Mouse (Mus musculus) heart, postnatal 0 days (tissue): ENCODE measurements at regions not wholly inside any gene's neighbourhood (a gene's known extent, or its start where the extent isn't known, plus 50 kb on each side); places are given as distances from the start of the nearest gene placed in this dataset.
"Not testable (repeated sequence)": the region's sequence is repeated elsewhere in the genome, so short reads cannot be mapped to it uniquely, and the experiment has no call there.

Experiments used
- ATAC-seq: fragments of 200-750 bp; cut with Nextera tagmentation; 2 replicates; pipeline ENCODE4 v1.8.0; 2017; ENCODE audit warnings: low read depth, moderate number of reproducible peaks, moderate library complexity; ENCODE audit not compliant: insufficient read depth
- DNase-seq: peaks from one replicate; pipeline ENCODE4 v3.0.0-alpha.2; 2016; ENCODE audit warnings: low spot score
- H3K27ac ChIP-seq: fragments of 300-500 bp; sonication (generic); 2 replicates; pipeline ENCODE4 v1.5.1; 2014; ENCODE audit warnings: low read depth, mild to moderate bottlenecking
- H3K27me3 ChIP-seq: fragments of 300-500 bp; sonication (generic); 2 replicates; pipeline ENCODE4 v1.6.1; 2014; ENCODE audit warnings: low read length, mixed read lengths; ENCODE audit not compliant: control insufficient read depth, insufficient read depth
- H3K36me3 ChIP-seq: fragments of 300-500 bp; sonication (generic); replicated peaks from 2 replicates; pipeline ENCODE4 v1.6.1; 2014; ENCODE audit warnings: low read length, mixed read lengths; ENCODE audit not compliant: control insufficient read depth, insufficient read depth
- H3K4me1 ChIP-seq: fragments of 300-500 bp; sonication (generic); 2 replicates; pipeline ENCODE4 v1.6.1; 2014; ENCODE audit warnings: antibody characterized with exemption; ENCODE audit not compliant: control insufficient read depth, insufficient read depth
- H3K4me2 ChIP-seq: fragments of 300-500 bp; sonication (generic); 2 replicates; pipeline ENCODE4 v1.6.1; 2014; ENCODE audit warnings: low read depth, mild to moderate bottlenecking, low read length, moderate library complexity
- H3K4me3 ChIP-seq: fragments of 300-500 bp; sonication (generic); 2 replicates; pipeline ENCODE4 v1.5.1; 2014; ENCODE audit warnings: low read depth, low read length
- H3K9ac ChIP-seq: fragments of 300-500 bp; sonication (generic); replicated peaks from 2 replicates; pipeline ENCODE4 v1.6.1; 2014; ENCODE audit warnings: low read depth, low read length, mixed read lengths
- H3K9me3 ChIP-seq: fragments of 300-500 bp; sonication (generic); replicated peaks from 2 replicates; pipeline ENCODE4 v1.6.1; 2016; ENCODE audit warnings: low read length; ENCODE audit not compliant: control insufficient read depth
- CTCF ChIP-seq: IDR thresholded peaks from 2 replicates; pipeline ENCODE4 v1.5.1; 2016; ENCODE audit warnings: antibody characterized with exemption, control low read depth, low read depth
- EP300 ChIP-seq: IDR thresholded peaks from 2 replicates; pipeline ENCODE4 v1.6.1; 2016; ENCODE audit warnings: antibody characterized with exemption, low read depth
- WGBS: fragments of 180-500 bp; shearing (Covaris S2); extraction: QIAGEN DNeasy Blood & Tissue Kit; methylation state at CpG from one replicate; pipeline ENCODE4 v1.1.7; 2014; 5-methylcytosine and 5-hydroxymethylcytosine counted together

GRCm38 (mm10) chrX:126693131-126693805, 122.4 kb downstream of the 4932411N23Rik start:
- not testable (repeated sequence) for H3K4me1 ChIP-seq, H3K4me2 ChIP-seq, H3K9ac ChIP-seq, H3K4me3 ChIP-seq, H3K27ac ChIP-seq, H3K36me3 ChIP-seq, ATAC-seq, H3K27me3 ChIP-seq, H3K9me3 ChIP-seq
- 57% methylated on average over 6 of the region's 6 CpGs for WGBS
- DNase-seq = peak; percentile 19

DNA sequence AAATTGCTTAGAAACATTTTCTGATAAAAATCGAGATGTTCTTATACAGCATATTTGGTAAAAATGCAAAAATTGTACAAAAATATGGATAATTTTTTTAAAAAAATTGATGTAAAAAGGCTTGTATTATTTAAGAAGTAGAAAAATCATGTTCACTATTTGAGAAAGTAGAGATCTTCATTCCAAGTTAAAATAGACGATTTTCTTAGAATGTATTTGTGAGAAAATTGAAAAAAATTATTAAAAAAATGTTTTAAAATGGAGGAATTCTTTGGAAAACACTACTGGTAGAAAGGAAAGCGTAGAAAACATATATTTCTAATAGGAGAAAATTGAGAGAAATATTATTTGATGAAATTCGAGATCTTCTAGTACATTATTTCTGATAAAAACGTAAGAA, 124.8 kb downstream of the 4932411N23Rik start:
- H3K4me3 ChIP-seq, H3K9me3 ChIP-seq, H3K27ac ChIP-seq, H3K27me3 ChIP-seq, DNase-seq, ATAC-seq, H3K36me3 ChIP-seq, H3K4me2 ChIP-seq, H3K4me1 ChIP-seq, H3K9ac ChIP-seq: not testable (repeated sequence)
- 63% methylated on average over 5 of the region's 5 CpGs for WGBS

DNA sequence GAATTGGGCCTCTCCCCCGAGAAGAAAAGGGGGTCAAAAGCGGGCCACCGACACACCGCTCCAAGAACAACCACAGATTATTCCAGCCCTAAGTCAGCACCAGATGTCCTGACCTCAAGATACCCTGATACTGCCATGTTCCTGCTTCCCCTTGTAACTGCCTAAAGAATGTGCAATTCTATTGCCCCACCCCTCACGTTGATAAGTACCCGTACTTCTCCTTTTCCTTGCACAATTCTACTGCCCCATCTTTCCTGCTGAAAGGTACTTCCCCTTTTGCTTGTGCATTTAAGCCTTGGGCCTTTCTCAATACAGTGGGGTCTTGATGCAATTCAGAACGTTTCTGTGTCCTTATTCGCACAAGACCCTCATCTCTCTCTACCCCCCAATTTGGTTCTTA, 130.6 kb downstream of the 4932411N23Rik start:
- not testable (repeated sequence) for H3K27ac ChIP-seq, H3K9me3 ChIP-seq, H3K4me2 ChIP-seq, ATAC-seq, H3K4me3 ChIP-seq, H3K4me1 ChIP-seq, H3K27me3 ChIP-seq, H3K36me3 ChIP-seq, H3K9ac ChIP-seq, DNase-seq
- WGBS = 79% methylated on average over 8 of the region's 8 CpGs

GRCm38 (mm10) chrX:126655737-126656136, 159.9 kb downstream of the 4932411N23Rik start:
- TF ChIP-seq CTCF (no peak), EP300 (no peak)
- Histone ChIP-seq H3K4me1 (no peaks in the 10 kb centered on the region), H3K27ac (no peak overlapping the region), H3K36me3 (no peaks in the 10 kb centered on the region), H3K27me3 (no peaks in the 10 kb centered on the region), H3K4me2 (no peak overlapping the region), H3K4me3 (no peak overlapping the region), H3K9me3 (no peaks in the 10 kb centered on the region), H3K9ac (no peak overlapping the region)
- ATAC-seq = no peak
- no peak for DNase-seq
